ENCODE assay signal across 8 mouse cellular contexts in genomic region chr19:34289948-34290789, GRCm38 (mm10). TPM values are rescaled to one million over a fixed set of nuclear protein-coding genes. Genes with fewer than 3 reads are reported as not detected.
DNase-seq lines count a peak whose midpoint lies in the region; ATAC-seq lines count a peak whose summit lies in the region.

Gene Fas (plus strand): TSS chr19:34290666.

- intact Hi-C loops in heart, postnatal 14 days (cut with DNase I) = no loop called here

- H3K27ac ChIP-seq in forebrain, embryonic 14.5 days (ENCODE audit: low read depth, low read length) = no peak within 1 kb of the TSS
- H3K27ac ChIP-seq in lung, embryonic 16.5 days (ENCODE audit: low read length) = peak within 1 kb of the TSS; percentile 68

- H3K9me3 ChIP-seq in forebrain, embryonic 14.5 days (replicated peaks; ENCODE audit: control insufficient read depth, low read length) = no peaks in the 10 kb centered on the region
- no peaks in the 10 kb centered on the region for H3K9me3 ChIP-seq in lung, embryonic 16.5 days (ENCODE audit: control insufficient read depth, low read length)

- no peaks in the 10 kb centered on the region for H3K36me3 ChIP-seq in forebrain, embryonic 14.5 days (ENCODE audit: control insufficient read depth, insufficient read depth, low read length)
- H3K36me3 ChIP-seq in lung, embryonic 16.5 days (ENCODE audit: control insufficient read depth, insufficient read depth, low read length) = no peaks in the 10 kb centered on the region

- DNase-seq in B cell, adult 2 months = peak; percentile 66 to 69
- peak; percentile 89 for DNase-seq in adrenal gland, postnatal 14 days
- DNase-seq in forebrain, embryonic 14.5 days (ENCODE audit: low spot score) = peak; percentile 72
- peak; percentile 76 to 82 for DNase-seq in heart, postnatal 14 days
- DNase-seq in kidney, postnatal 4 days = peak; percentile 77 to 87
- DNase-seq in testis, postnatal 14 days (ENCODE audit: low spot score) = peak; percentile 67

- H3K4me2 ChIP-seq in forebrain, embryonic 14.5 days (ENCODE audit: low read length) = peak within 1 kb of the TSS; percentile 71
- H3K4me2 ChIP-seq in lung, embryonic 16.5 days (ENCODE audit: low read depth, low read length) = peak within 1 kb of the TSS; percentile 88

- H3K4me1 ChIP-seq in forebrain, embryonic 14.5 days (ENCODE audit: control insufficient read depth, insufficient read depth, low read length) = peaks cover 8% of the 10 kb centered on the region; the same call in 1 of the 2 replicates
- peaks cover 9% of the 10 kb centered on the region for H3K4me1 ChIP-seq in lung, embryonic 16.5 days (replicated peaks; ENCODE audit: control insufficient read depth, insufficient read depth, low read length)

- peak within 1 kb of the TSS; percentile 50 for H3K9ac ChIP-seq in forebrain, embryonic 14.5 days (ENCODE audit: low read length)
- peak within 1 kb of the TSS; percentile 67 for H3K9ac ChIP-seq in lung, embryonic 16.5 days (ENCODE audit: low read length)

- H3K4me3 ChIP-seq in forebrain, embryonic 14.5 days (ENCODE audit: low read depth, low read length) = peak within 1 kb of the TSS; percentile 34
- H3K4me3 ChIP-seq in lung, embryonic 16.5 days (ENCODE audit: low read length) = peak within 1 kb of the TSS; percentile 58

- no peaks in the 10 kb centered on the region for H3K27me3 ChIP-seq in forebrain, embryonic 14.5 days (replicated peaks; ENCODE audit: control insufficient read depth, insufficient read depth, low read length)
- no peaks in the 10 kb centered on the region for H3K27me3 ChIP-seq in lung, embryonic 16.5 days (ENCODE audit: control insufficient read depth, insufficient read depth, low read depth, low read length)

- WGBS in forebrain, embryonic 14.5 days = 2% methylated on average over 19 of the region's 19 CpGs
- 2% methylated on average over 18 of the region's 19 CpGs for WGBS in lung, embryonic 16.5 days

- ATAC-seq in forebrain, embryonic 14.5 days = peak; percentile 97
- ATAC-seq in lung, embryonic 16.5 days (ENCODE audit: low read depth) = peak; percentile 97
- ATAC-seq in neutrophil, adult 5-6 weeks (ENCODE audit: extremely low read depth, insufficient number of reproducible peaks, low FRiP score, poor library complexity, severe bottlenecking) = peak; percentile 82

RNA-seq across cellular contexts. Expression of gene Fas, which starts in this region (rescaled TPM):
- total RNA-seq in adrenal gland, postnatal 14 days (2021) = 11.3 and 12.2 TPM in 2 replicates
- 0.28 and 0.33 TPM in 2 replicates for polyA plus RNA-seq in forebrain, embryonic 14.5 days (2014; fragmentation: Nextera tagmentation; extraction: Ambion mirVana)
- 10 to 100 TPM; 14.5 to 16.7 TPM for total RNA-seq in heart, postnatal 14 days (2021)
- polyA plus RNA-seq in lung, embryonic 16.5 days (2015; fragmentation: Nextera tagmentation; extraction: Ambion mirVana) = 14.2 and 18.1 TPM in 2 replicates
- 63.4 and 64.6 TPM in 2 replicates for total RNA-seq in neutrophil, adult 5-6 weeks (2017)

Comparison
In these comparisons a context has a peak if more than half of its experiments do, and no peak if none do; other contexts are left out.
1. RNA of gene Fas (polyA plus RNA-seq): 14.2 to 18.1 TPM in lung, embryonic 16.5 days; 0.28 to 0.33 TPM in forebrain, embryonic 14.5 days; every median in the first group is over 10 times any median in the second.
2. Peak in DNase-seq, ATAC-seq, H3K4me3 ChIP-seq, H3K9ac ChIP-seq and H3K4me2 ChIP-seq in forebrain, embryonic 14.5 days; RNA of the gene not detected or under 1 TPM.
3. Peak in every context shown above with its lines, with median percentiles within 50 percentile points of each other: DNase-seq and ATAC-seq.